Mouse (Mus musculus): ENCODE measurements around the gene Atrip. TPM values are rescaled to one million over a fixed set of nuclear protein-coding genes. Genes with fewer than 3 reads are reported as not detected.
A peak's percentile ranks its signal among the peaks of the same experiment; 100 is the strongest.

Atrip gene
- polyA plus RNA-seq, 1 experiment from 2014 or later = 36.0 TPM

- 85% methylated on average over 3 of the region's 3 CpGs for WGBS
- H3K36me3 ChIP-seq (ENCODE audit: control insufficient read depth, insufficient read depth) = no peaks in the 10 kb centered on the region
- no peak overlapping the region for H3K4me3 ChIP-seq (replicated peaks; ENCODE audit: low read length)
- no peaks in the 10 kb centered on the region for H3K9me3 ChIP-seq (ENCODE audit: control insufficient read depth, low read length)
- no peak for ATAC-seq
- H3K9ac ChIP-seq (replicated peaks; ENCODE audit: low read depth, low read length) = no peak overlapping the region
- H3K4me2 ChIP-seq (ENCODE audit: low read length) = no peak overlapping the region
- H3K27ac ChIP-seq (ENCODE audit: low read length) = no peak overlapping the region
- no peaks in the 10 kb centered on the region for H3K27me3 ChIP-seq (replicated peaks; ENCODE audit: control insufficient read depth, insufficient read depth, low read length)
- H3K4me1 ChIP-seq (replicated peaks; ENCODE audit: control insufficient read depth, insufficient read depth, low read length) = peaks cover 6% of the 10 kb centered on the region
Observed at GRCm38 (mm10) chr9:109050674-109050997, 23.3 kb downstream of the Atrip start.

DNA sequence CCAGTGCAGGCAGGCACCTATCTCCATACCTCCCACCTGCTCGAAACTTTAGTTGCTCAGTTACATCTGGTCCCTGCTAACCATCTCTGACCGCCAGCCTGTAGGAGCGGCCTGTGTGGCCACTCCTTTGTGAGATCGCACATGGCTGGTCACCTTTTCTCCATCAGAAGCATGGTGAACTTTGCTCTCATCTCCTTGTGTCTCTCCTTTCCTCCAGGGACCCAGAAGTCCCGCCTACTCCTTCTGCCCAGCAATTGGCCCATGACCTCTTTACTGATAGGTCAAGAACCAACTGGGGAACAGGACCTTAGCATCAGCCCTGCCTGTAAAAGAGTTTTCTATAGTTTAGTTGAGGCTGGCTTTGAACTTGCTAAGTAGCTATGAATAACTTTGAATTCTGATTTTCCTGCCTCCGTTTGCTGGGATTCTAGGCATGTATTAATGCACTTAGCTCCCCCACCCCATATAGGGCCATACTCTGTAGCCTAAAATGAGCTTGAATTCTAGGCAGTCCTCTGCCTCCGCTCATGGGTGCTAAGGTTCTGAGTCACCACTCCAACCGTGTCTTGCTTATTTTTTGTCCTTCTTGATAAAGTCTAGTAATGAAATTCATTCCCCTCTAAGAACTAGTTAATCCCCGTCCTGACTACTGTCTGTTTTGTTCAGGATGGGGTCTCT is 23.8 kb downstream of the Atrip start:
- Histone ChIP-seq H3K9me3 (ENCODE audit: control insufficient read depth, low read length) (no peaks in the 10 kb centered on the region), H3K4me3 (replicated peaks; ENCODE audit: low read length) (no peak overlapping the region), H3K36me3 (ENCODE audit: control insufficient read depth, insufficient read depth) (no peaks in the 10 kb centered on the region), H3K27ac (ENCODE audit: low read length) (no peak overlapping the region), H3K9ac (replicated peaks; ENCODE audit: low read depth, low read length) (no peak overlapping the region), H3K4me1 (replicated peaks; ENCODE audit: control insufficient read depth, insufficient read depth, low read length) (peaks cover 2% of the 10 kb centered on the region), H3K27me3 (replicated peaks; ENCODE audit: control insufficient read depth, insufficient read depth, low read length) (no peaks in the 10 kb centered on the region), H3K4me2 (ENCODE audit: low read length) (no peak overlapping the region)
- 83% methylated on average over 9 of the region's 9 CpGs for WGBS
- no peak for ATAC-seq

DNA sequence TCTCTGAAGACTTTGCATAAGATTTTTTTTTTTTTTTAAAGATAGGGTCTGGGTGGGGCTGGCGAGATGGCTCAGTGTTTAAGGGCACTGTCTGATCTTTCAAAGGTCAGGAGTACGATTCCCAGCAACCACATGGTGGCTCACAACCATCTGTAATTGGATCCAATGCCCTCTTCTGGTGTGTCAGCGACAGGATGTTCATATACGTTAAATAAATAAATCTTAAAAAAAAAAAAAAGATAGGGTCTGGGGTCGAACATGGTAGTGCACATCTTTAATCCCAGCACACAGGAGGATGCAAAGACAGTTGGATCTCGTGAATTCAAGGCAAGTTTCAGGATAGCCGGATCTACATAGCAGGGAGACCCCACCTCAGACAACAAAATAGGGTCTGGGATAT is 24.6 kb downstream of the Atrip start:
- H3K9me3 ChIP-seq (ENCODE audit: control insufficient read depth, low read length) = no peaks in the 10 kb centered on the region
- no peaks in the 10 kb centered on the region for H3K27me3 ChIP-seq (replicated peaks; ENCODE audit: control insufficient read depth, insufficient read depth, low read length)
- H3K4me1 ChIP-seq (replicated peaks; ENCODE audit: control insufficient read depth, insufficient read depth, low read length) = no peaks in the 10 kb centered on the region; the same call in 1 of the 2 replicates
- H3K4me2 ChIP-seq (ENCODE audit: low read length) = no peak overlapping the region
- H3K9ac ChIP-seq (replicated peaks; ENCODE audit: low read depth, low read length) = no peak overlapping the region
- no peaks in the 10 kb centered on the region for H3K36me3 ChIP-seq (ENCODE audit: control insufficient read depth, insufficient read depth)
- WGBS = 85% methylated on average over 7 of the region's 7 CpGs
- no peak for ATAC-seq
- H3K27ac ChIP-seq (ENCODE audit: low read length) = no peak overlapping the region
- no peak overlapping the region for H3K4me3 ChIP-seq (replicated peaks; ENCODE audit: low read length)

DNA sequence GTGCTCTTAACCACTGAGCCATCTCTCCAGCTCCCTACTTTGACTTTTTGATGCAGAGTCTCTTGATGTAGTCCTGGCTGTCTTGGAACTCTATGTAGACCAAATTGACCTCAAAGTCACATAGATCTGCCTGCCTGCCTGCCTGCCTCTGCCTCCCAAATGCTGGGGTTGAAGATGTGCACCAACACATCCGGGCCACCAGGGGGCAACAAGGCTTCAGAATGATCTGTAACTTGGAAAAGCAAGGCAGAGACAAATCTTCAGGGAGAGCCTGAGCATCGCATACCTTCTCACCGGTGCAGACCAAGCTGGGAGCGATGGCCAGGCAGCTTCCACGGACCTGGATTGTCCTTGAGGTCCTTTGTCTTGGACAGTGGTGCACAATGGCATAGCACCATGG is 27.6 kb downstream of the Atrip start:
- ATAC-seq = no peak
- no peaks in the 10 kb centered on the region for H3K9me3 ChIP-seq (ENCODE audit: control insufficient read depth, low read length)
- H3K27me3 ChIP-seq (replicated peaks; ENCODE audit: control insufficient read depth, insufficient read depth, low read length) = no peaks in the 10 kb centered on the region
- H3K9ac ChIP-seq (replicated peaks; ENCODE audit: low read depth, low read length) = no peak overlapping the region
- H3K36me3 ChIP-seq (ENCODE audit: control insufficient read depth, insufficient read depth) = no peaks in the 10 kb centered on the region
- no peak overlapping the region for H3K4me3 ChIP-seq (replicated peaks; ENCODE audit: low read length)
- WGBS = 37% methylated on average over 5 of the region's 5 CpGs
- no peaks in the 10 kb centered on the region for H3K4me1 ChIP-seq (replicated peaks; ENCODE audit: control insufficient read depth, insufficient read depth, low read length)
- no peak overlapping the region for H3K27ac ChIP-seq (ENCODE audit: low read length)
- H3K4me2 ChIP-seq (ENCODE audit: low read length) = no peak overlapping the region

- no peaks in the 10 kb centered on the region for H3K27me3 ChIP-seq (replicated peaks; ENCODE audit: control insufficient read depth, insufficient read depth, low read length)
- no peak overlapping the region for H3K9ac ChIP-seq (replicated peaks; ENCODE audit: low read depth, low read length)
- ATAC-seq = no peak
- no peaks in the 10 kb centered on the region for H3K36me3 ChIP-seq (ENCODE audit: control insufficient read depth, insufficient read depth)
- H3K4me2 ChIP-seq (ENCODE audit: low read length) = no peak overlapping the region
- no peaks in the 10 kb centered on the region for H3K9me3 ChIP-seq (ENCODE audit: control insufficient read depth, low read length)
- H3K4me1 ChIP-seq (replicated peaks; ENCODE audit: control insufficient read depth, insufficient read depth, low read length) = peaks cover 12% of the 10 kb centered on the region
- no peak overlapping the region for H3K4me3 ChIP-seq (replicated peaks; ENCODE audit: low read length)
- 74% methylated on average over 7 of the region's 7 CpGs for WGBS
- no peak overlapping the region for H3K27ac ChIP-seq (ENCODE audit: low read length)
Observed at GRCm38 (mm10) chr9:109041351-109041750, 32.6 kb downstream of the Atrip start.

- H3K9ac ChIP-seq (replicated peaks; ENCODE audit: low read depth, low read length) = no peak overlapping the region
- ATAC-seq = no peak
- H3K9me3 ChIP-seq (ENCODE audit: control insufficient read depth, low read length) = no peaks in the 10 kb centered on the region
- H3K4me3 ChIP-seq (replicated peaks; ENCODE audit: low read length) = no peak overlapping the region
- no peak overlapping the region for H3K4me2 ChIP-seq (ENCODE audit: low read length)
- peaks cover 12% of the 10 kb centered on the region for H3K4me1 ChIP-seq (replicated peaks; ENCODE audit: control insufficient read depth, insufficient read depth, low read length)
- no peak overlapping the region for H3K27ac ChIP-seq (ENCODE audit: low read length)
- H3K36me3 ChIP-seq (ENCODE audit: control insufficient read depth, insufficient read depth) = no peaks in the 10 kb centered on the region
- 71% methylated on average over 6 of the region's 6 CpGs for WGBS
- no peaks in the 10 kb centered on the region for H3K27me3 ChIP-seq (replicated peaks; ENCODE audit: control insufficient read depth, insufficient read depth, low read length)
Observed at GRCm38 (mm10) chr9:109040906-109041305, 33.0 kb downstream of the Atrip start.

DNA sequence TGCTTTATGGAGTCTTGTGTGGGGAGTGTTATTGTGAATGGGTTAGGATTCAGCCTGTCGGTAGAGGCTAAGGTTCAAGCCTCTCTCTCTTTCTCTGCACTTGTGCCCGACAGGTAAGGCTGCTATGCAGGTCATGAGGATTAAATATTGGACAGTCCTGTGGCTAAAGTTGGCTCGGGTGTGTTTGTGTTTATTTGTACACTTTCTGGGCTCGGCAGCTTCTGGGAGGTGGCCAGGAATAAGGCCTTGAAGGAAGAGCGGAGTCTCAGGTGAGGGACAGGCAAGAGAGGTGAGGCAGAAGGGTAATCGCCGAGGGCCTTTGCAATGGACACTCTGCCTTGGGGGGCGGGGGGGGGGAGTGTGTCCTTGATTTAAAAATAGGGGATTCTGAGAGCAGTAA is 33.7 kb downstream of the Atrip start:
- Histone ChIP-seq H3K4me2 (ENCODE audit: low read length) (no peak overlapping the region), H3K9ac (replicated peaks; ENCODE audit: low read depth, low read length) (no peak overlapping the region), H3K4me3 (replicated peaks; ENCODE audit: low read length) (no peak overlapping the region), H3K9me3 (ENCODE audit: control insufficient read depth, low read length) (no peaks in the 10 kb centered on the region), H3K27me3 (replicated peaks; ENCODE audit: control insufficient read depth, insufficient read depth, low read length) (no peaks in the 10 kb centered on the region), H3K27ac (ENCODE audit: low read length) (no peak overlapping the region), H3K36me3 (ENCODE audit: control insufficient read depth, insufficient read depth) (no peaks in the 10 kb centered on the region), H3K4me1 (replicated peaks; ENCODE audit: control insufficient read depth, insufficient read depth, low read length) (peaks cover 12% of the 10 kb centered on the region)
- ATAC-seq = no peak
- 81% methylated on average over 8 of the region's 8 CpGs for WGBS

DNA sequence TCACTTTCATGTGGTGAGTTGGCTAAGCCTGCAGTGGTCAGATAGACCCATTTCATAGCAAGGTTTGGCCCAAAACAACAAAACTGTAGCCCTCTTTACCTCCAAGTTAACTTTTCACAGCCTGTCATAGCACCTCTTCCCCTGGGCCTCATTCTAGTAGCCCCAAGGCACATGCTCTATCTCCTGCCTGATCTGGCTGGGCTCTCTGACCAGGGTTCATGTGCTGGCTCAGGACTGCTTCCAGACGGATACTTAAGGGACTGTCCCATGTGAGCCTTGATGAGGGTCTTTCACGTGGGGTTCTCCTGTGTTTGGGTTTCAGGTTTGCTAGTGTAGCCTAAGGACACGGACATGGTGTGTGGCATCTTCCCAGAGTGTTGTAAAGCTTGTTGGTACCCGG is 34.2 kb downstream of the Atrip start:
- WGBS = 85% methylated on average over 4 of the region's 4 CpGs
- H3K4me2 ChIP-seq (ENCODE audit: low read length) = no peak overlapping the region
- ATAC-seq = no peak

GRCm38 (mm10) chr9:109038901-109039364 is 35.0 kb downstream of the Atrip start:
- ATAC-seq = no peak; the same call in 1 of the 2 replicates

More for the DNA sequence above, 34.2 kb downstream of the Atrip start:
- no peak overlapping the region for H3K27ac ChIP-seq (ENCODE audit: low read length)
- H3K9ac ChIP-seq (replicated peaks; ENCODE audit: low read depth, low read length) = no peak overlapping the region
- H3K4me3 ChIP-seq (replicated peaks; ENCODE audit: low read length) = no peak overlapping the region
- peaks cover 12% of the 10 kb centered on the region for H3K4me1 ChIP-seq (replicated peaks; ENCODE audit: control insufficient read depth, insufficient read depth, low read length)
- H3K36me3 ChIP-seq (ENCODE audit: control insufficient read depth, insufficient read depth) = no peaks in the 10 kb centered on the region
- H3K9me3 ChIP-seq (ENCODE audit: control insufficient read depth, low read length) = no peaks in the 10 kb centered on the region
- H3K27me3 ChIP-seq (replicated peaks; ENCODE audit: control insufficient read depth, insufficient read depth, low read length) = no peaks in the 10 kb centered on the region

More at GRCm38 (mm10) chr9:109038901-109039364, 35.0 kb downstream of the Atrip start:
- Histone ChIP-seq H3K36me3 (ENCODE audit: control insufficient read depth, insufficient read depth) (no peaks in the 10 kb centered on the region), H3K9ac (replicated peaks; ENCODE audit: low read depth, low read length) (peak overlapping the region; percentile 63), H3K4me3 (replicated peaks; ENCODE audit: low read length) (peak overlapping the region; percentile 51), H3K27me3 (replicated peaks; ENCODE audit: control insufficient read depth, insufficient read depth, low read length) (no peaks in the 10 kb centered on the region), H3K27ac (ENCODE audit: low read length) (no peak overlapping the region), H3K9me3 (ENCODE audit: control insufficient read depth, low read length) (no peaks in the 10 kb centered on the region), H3K4me1 (replicated peaks; ENCODE audit: control insufficient read depth, insufficient read depth, low read length) (peaks cover 12% of the 10 kb centered on the region), H3K4me2 (ENCODE audit: low read length) (peak overlapping the region; percentile 81)
- WGBS = 16% methylated on average over 8 of the region's 8 CpGs

All from forebrain, embryonic 16.5 days (tissue).